Mouse (Mus musculus) kidney, adult 2 months (tissue): ENCODE results near the gene Stag3. TPM values are rescaled to one million over a fixed set of nuclear protein-coding genes. Genes with fewer than 3 reads are reported as not detected.
A peak's percentile ranks its signal among the peaks of the same experiment; 100 is the strongest.

ENCODE experiments used
- DNase-seq: peaks from one replicate; pipeline ENCODE4 v3.0.0; 2021
- H3K27ac ChIP-seq: fragments of 200-500 bp; 2 replicates; pipeline ENCODE4 v1.5.1; 2012; ENCODE audit warnings: low read depth, low read length, control low read depth, inconsistent platforms; ENCODE audit not compliant: insufficient read depth
- H3K27me3 ChIP-seq: fragments of 200-500 bp; replicated peaks from 2 replicates; pipeline ENCODE4 v1.6.1; 2012; ENCODE audit warnings: mild to moderate bottlenecking, moderate library complexity, low read length, inconsistent platforms; ENCODE audit not compliant: control insufficient read depth, insufficient read depth
- H3K36me3 ChIP-seq: fragments of 200-500 bp; 2 replicates; pipeline ENCODE4 v1.6.1; 2012; ENCODE audit warnings: mild to moderate bottlenecking, moderate library complexity, low read length, inconsistent platforms; ENCODE audit not compliant: control insufficient read depth, insufficient read depth
- H3K4me1 ChIP-seq: fragments of 200-500 bp; 2 replicates; pipeline ENCODE4 v1.6.1; 2011; ENCODE audit warnings: low read length; ENCODE audit not compliant: control insufficient read depth, insufficient read depth
- H3K4me3 ChIP-seq: fragments of 200-500 bp; 2 replicates; pipeline ENCODE4 v1.5.1; 2011; ENCODE audit warnings: mild to moderate bottlenecking, low read depth, low read length, control low read depth; ENCODE audit not compliant: insufficient read depth
- CTCF ChIP-seq: fragments of 200-500 bp; conservative IDR thresholded peaks from 2 replicates; pipeline ENCODE4 v1.5.1; 2011; ENCODE audit warnings: low read depth, mild to moderate bottlenecking, control low read depth, low read length, moderate library complexity, mixed read lengths; ENCODE audit not compliant: insufficient read depth, insufficient read length
- POLR2A ChIP-seq: fragments of 200-500 bp; IDR thresholded peaks from one replicate; pipeline ENCODE4 v1.6.1; 2011; ENCODE audit warnings: low read depth, low read length, control low read depth
- WGBS: fragments of 180-500 bp; shearing (Covaris S2); methylation state at CpG from one replicate; pipeline ENCODE4 v1.1.7; 2018; 5-methylcytosine and 5-hydroxymethylcytosine counted together
- polyA plus RNA-seq: library from polyadenylated mRNA; depleted of rRNA; stranded (reverse); fragments of >200 nt; gene quantifications from 2 replicates; pipeline ENCODE4 v1.2.3, GENCODE M21; 2012; rRNA removed

The Stag3 gene
- polyA plus RNA-seq = 0.30 and 0.34 TPM in 2 replicates

DNA sequence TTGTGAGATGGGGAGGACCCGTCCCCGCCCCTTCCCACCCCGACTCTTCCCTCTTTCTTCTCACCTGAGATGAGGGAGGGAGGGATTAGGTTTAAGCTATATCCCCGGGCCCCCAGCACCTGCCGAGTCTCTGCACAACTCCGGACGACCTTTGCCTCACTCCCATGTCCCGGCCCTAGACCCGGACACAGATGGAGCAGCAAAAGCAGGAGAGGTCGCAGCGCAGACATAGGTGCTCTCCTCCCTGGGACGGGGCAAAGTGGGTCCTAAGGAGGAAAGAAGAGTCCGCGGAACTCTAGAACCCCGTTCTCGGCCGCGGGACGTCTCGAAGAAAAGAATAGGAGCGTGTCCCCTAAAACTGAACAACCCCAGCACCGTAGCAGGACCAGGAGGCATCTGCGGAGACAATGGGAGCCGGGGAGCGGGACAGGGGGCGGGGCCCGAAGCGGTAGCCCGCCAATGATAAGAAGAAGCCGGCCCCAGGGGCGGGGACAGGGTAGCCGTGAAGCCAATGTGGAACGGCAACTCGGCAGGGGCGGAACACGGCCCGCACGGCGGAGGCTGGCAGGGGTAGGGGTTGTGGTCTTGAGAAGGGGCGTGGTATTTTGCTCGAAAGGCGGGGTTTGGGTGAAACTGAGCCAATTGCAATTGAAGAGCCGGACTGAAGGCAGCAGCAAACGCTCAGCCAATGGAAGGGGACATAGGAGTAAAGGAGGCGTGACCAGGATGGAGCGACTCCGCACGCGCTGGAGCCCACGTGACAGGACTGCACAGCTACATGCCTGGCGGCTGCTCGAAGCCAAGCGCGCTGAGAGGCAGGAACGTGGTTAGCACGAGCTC lies at the start of gene Stag3, which contains the start of the genes Gm43720 and Gpc2:
Stag3 (plus strand) TSS at position 656 of the 840 bp plus-strand sequence.
Gm43720 (minus strand) TSS at position 374 of the 840 bp plus-strand sequence.
Gpc2 (minus strand) TSS at position 421 of the 840 bp plus-strand sequence.
- DNase-seq = peak; percentile 83
- 2% methylated on average over 56 of the region's 56 CpGs for WGBS
- peak within 1 kb of the TSS; percentile 37 for H3K4me3 ChIP-seq
- no peaks in the 10 kb centered on the region for H3K4me1 ChIP-seq
- H3K36me3 ChIP-seq = no peaks in the 10 kb centered on the region
- no peak for TF ChIP-seq CTCF
- TF ChIP-seq POLR2A = no peak
- H3K27me3 ChIP-seq = no peaks in the 10 kb centered on the region
- no peak within 1 kb of the TSS for H3K27ac ChIP-seq

DNA sequence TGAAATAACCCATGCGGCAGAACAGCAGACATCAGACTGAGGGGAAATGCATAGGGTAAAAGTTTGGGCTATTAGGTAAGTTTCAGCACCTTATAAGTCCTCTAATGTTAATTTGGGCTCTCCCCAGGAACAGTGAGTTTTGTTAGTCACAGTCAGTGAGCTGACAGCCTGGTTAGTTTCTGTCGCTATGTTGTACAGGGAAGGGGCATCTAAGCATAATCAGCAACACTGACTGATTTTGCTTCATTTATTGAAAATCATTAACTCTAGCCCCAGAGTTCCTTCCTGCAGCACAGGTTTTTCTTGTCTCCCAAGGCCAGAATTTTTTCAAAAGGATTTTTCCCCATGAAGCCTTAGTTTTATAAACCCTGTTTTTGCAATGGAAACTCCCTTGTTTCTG lies 46.3 kb upstream of the Stag3 start:
- Histone ChIP-seq H3K27me3 (no peaks in the 10 kb centered on the region), H3K36me3 (no peaks in the 10 kb centered on the region), H3K4me3 (no peak overlapping the region), H3K27ac (peak overlapping the region; percentile 50), H3K4me1 (no peaks in the 10 kb centered on the region; the same call in 1 of the 2 replicates)
- DNase-seq = peak; percentile 19
- TF ChIP-seq POLR2A = no peak
- no peak for TF ChIP-seq CTCF
- 39% methylated on average over 2 of the region's 2 CpGs for WGBS

DNA sequence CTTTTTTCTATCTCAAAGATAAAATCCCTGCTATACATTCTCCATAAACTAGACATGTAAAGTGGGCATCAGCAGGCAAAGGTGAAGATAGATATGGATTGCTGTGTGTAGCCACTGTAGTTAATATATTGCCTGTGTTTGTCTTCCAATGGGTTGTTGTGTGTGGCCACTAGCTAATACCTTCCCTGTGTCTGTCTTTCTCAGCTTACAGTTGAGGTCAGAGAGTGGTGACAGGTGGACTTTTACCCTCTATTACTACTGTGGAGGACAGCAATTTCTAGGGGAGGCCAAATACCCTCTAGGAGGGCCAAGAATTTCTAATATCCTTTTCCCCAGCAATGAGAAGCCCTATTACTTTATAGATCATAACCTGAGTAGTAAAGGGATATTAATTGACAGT lies 45.8 kb upstream of the Stag3 start:
- TF ChIP-seq POLR2A (no peak), CTCF (no peak)
- Histone ChIP-seq H3K4me1 (no peaks in the 10 kb centered on the region; the same call in 1 of the 2 replicates), H3K27ac (peak overlapping the region; percentile 71), H3K4me3 (no peak overlapping the region), H3K36me3 (no peaks in the 10 kb centered on the region), H3K27me3 (no peaks in the 10 kb centered on the region)
- no peak for DNase-seq

DNA sequence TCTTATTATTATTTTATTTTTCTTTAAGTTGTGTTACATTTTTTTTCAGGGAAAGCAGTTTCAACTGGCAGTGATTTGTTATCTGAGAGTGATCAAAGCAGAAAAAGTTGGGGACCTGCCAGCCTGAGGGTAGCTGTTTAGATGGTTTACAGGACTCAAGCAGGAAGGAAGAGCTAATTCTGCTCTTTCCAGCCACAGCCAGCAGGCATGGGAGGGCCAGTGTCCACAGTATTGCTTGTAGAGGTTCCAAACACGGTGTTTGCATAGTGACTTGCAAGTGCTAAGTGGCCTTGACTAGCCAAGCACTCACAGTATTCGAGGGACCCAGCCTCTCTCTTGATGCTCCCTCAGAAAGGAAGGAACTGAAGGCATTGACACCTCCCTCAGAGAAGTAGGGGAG lies 38.5 kb upstream of the Stag3 start:
- TF ChIP-seq POLR2A = no peak
- TF ChIP-seq CTCF = no peak
- no peaks in the 10 kb centered on the region for H3K36me3 ChIP-seq
- H3K27me3 ChIP-seq = no peaks in the 10 kb centered on the region
- DNase-seq = no peak
- no peak overlapping the region for H3K4me3 ChIP-seq
- H3K27ac ChIP-seq = no peak overlapping the region
- 38% methylated on average over 2 of the region's 2 CpGs for WGBS
- H3K4me1 ChIP-seq = no peaks in the 10 kb centered on the region

DNA sequence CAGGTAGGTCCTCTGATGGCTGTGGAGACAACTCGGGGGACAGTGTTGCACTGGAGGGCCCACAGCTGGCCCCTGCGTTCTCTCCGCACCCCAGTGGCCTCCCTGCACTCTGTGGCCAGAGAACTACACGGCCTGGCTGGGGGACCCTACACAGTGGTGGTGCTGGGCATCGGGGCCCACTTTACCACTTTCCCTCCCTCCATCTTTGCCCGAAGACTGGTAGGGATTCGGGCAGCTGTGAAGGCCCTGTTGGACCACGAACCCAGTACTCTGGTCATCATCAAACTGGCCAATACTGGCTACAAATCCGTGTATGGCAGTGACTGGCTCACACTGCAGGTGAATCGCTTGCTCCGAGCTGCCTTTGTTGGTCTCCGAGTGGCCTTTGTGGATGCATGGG lies 28.9 kb upstream of the Stag3 start:
- TF ChIP-seq CTCF = no peak
- TF ChIP-seq POLR2A = no peak
- Histone ChIP-seq H3K36me3 (no peaks in the 10 kb centered on the region), H3K4me3 (no peak overlapping the region), H3K27me3 (no peaks in the 10 kb centered on the region), H3K4me1 (no peaks in the 10 kb centered on the region; the same call in 1 of the 2 replicates), H3K27ac (no peak overlapping the region)
- DNase-seq = no peak
- WGBS = 86% methylated on average over 12 of the region's 12 CpGs

DNA sequence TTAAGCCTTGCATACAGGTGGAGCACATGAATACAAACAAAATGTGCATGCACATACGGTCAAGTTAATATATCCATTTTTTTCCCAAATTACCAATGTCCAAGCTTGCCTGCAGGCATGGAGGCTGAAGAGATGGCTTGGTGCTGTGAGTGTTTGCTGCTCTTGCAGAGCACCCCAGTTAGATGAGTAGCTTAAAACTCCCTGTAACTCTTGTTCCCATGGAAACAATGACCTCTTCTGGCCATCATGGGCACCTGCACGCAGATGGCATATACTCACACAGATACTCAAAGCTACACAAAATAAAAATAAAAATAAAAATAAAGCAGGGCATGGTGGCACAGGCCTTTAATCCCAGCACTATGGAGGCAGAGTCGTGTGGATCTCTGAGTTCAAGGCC lies 27.0 kb upstream of the Stag3 start:
- Histone ChIP-seq H3K36me3 (no peaks in the 10 kb centered on the region), H3K27me3 (no peaks in the 10 kb centered on the region), H3K27ac (no peak overlapping the region), H3K4me1 (no peaks in the 10 kb centered on the region; the same call in 1 of the 2 replicates), H3K4me3 (no peak overlapping the region)
- DNase-seq = no peak
- 94% methylated on average over 3 of the region's 3 CpGs for WGBS
- TF ChIP-seq CTCF (no peak), POLR2A (no peak)

DNA sequence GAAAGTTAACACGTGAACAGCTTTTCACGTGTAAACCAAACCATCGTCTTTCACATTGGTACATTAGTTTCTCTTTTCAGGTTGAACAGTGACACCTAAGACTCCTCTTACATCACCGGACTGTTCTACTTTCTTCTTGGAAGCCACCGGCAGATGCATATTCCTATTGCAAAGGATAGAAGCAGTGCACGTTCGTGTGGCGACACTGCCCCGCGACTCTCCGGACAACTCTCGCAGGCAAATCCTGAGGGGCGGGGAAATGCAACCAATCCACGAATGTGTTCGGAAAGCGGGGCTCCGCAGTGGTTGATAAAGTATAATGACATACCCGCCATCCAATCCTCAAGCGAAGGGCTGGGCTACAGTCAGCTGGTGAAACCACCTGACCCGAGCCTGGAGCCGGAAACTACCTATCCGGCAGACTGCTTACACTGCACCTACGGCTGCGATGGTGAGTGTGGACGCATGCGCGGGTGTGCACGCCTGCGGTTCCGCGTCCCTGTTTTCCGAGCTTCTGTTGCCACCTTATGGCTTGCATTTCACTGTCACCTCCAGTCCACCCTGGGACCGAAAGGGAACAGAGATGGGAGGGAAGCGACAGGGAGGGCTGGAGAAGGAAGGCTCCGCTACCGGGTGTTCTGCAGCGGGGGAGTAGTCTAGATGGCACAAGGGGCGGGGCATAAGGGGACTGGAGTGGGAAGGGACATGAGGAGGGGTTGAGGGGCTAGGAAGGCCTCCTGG lies 24.5 kb upstream of the Stag3 start, which contains the start of gene Lamtor4:
Lamtor4 (plus strand) TSS at position 130 of the 741 bp plus-strand sequence.
- no peaks in the 10 kb centered on the region for H3K27me3 ChIP-seq
- H3K36me3 ChIP-seq = no peaks in the 10 kb centered on the region
- peak; percentile 48 for TF ChIP-seq CTCF
- peak; percentile 74 for TF ChIP-seq POLR2A
- peak; percentile 99 for DNase-seq
- H3K27ac ChIP-seq = peak within 1 kb of the TSS; percentile 71
- H3K4me3 ChIP-seq = peak within 1 kb of the TSS; percentile 79
- no peaks in the 10 kb centered on the region; the same call in 1 of the 2 replicates for H3K4me1 ChIP-seq
- WGBS = under 1% methylated on average over 38 of the region's 38 CpGs
